Mouse (Mus musculus) lung, postnatal 0 days (tissue): ENCODE data around the gene Ucp3.

Experiments
- CTCF ChIP-seq: IDR thresholded peaks from 2 replicates; pipeline ENCODE4 v1.5.1; 2016; ENCODE audit warnings: antibody characterized with exemption, mild to moderate bottlenecking
- EP300 ChIP-seq: IDR thresholded peaks from 2 replicates; pipeline ENCODE4 v1.6.1; 2016; ENCODE audit warnings: antibody characterized with exemption, mild to moderate bottlenecking, control low read depth

DNA sequence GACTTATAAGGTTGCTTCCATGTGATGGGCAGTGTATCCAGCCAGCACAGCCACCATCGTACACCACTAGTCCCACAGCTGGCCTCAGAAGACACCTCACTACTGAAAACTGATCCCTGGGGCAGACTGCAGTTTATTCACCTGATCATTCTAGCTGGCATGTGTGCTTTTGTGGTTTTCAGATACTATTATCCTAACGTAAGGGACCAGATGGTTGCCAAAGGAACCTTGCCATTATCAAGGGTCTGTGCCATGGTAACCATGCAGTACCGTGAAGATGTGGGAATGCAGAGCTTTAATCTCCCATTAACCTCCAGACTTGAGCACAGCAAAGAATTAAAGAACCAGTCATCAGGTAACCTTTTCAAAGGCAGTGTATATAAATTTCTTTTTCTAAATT lies 47.0 kb upstream of the Ucp3 start:
- TF ChIP-seq CTCF (no peak), EP300 (no peak)
